Mouse (Mus musculus) small intestine, adult 2 months (tissue): ENCODE results near the gene Ptprs. TPM values are rescaled to one million over a fixed set of nuclear protein-coding genes. Genes with fewer than 3 reads are reported as not detected.
A peak's percentile ranks its signal among the peaks of the same experiment; 100 is the strongest.

Experiments
- H3K27ac ChIP-seq: fragments of 200-500 bp; 2 replicates; pipeline ENCODE4 v1.5.1; 2012; ENCODE audit warnings: low read depth, low read length, control low read depth, inconsistent platforms; ENCODE audit not compliant: insufficient read depth
- H3K27me3 ChIP-seq: fragments of 200-500 bp; 2 replicates; pipeline ENCODE4 v1.6.1; 2012; ENCODE audit warnings: mild to moderate bottlenecking, moderate library complexity, low read length, inconsistent platforms; ENCODE audit not compliant: control insufficient read depth, insufficient read depth
- H3K36me3 ChIP-seq: fragments of 200-500 bp; 2 replicates; pipeline ENCODE4 v1.6.1; 2012; ENCODE audit warnings: mild to moderate bottlenecking, low read length, control low read depth, inconsistent platforms; ENCODE audit not compliant: control insufficient read depth, insufficient read depth
- H3K4me1 ChIP-seq: fragments of 200-500 bp; 2 replicates; pipeline ENCODE4 v1.6.1; 2012; ENCODE audit warnings: low read length, inconsistent platforms, mixed read lengths; ENCODE audit not compliant: control insufficient read depth, insufficient read depth, insufficient read length
- H3K4me3 ChIP-seq: fragments of 200-500 bp; 2 replicates; pipeline ENCODE4 v1.5.1; 2012; ENCODE audit warnings: low read depth, mild to moderate bottlenecking, control low read depth, inconsistent platforms, low read length, moderate library complexity
- CTCF ChIP-seq: fragments of 200-500 bp; IDR thresholded peaks from 2 replicates; pipeline ENCODE4 v1.5.1; 2012; ENCODE audit warnings: low read depth, mild to moderate bottlenecking, control low read depth, inconsistent platforms, low read length, moderate library complexity, mixed read lengths; ENCODE audit not compliant: insufficient replicate concordance, insufficient read length; ENCODE audit errors: extremely low read depth
- POLR2A ChIP-seq: fragments of 200-500 bp; IDR thresholded peaks from 2 replicates; pipeline ENCODE4 v1.6.1; 2012; ENCODE audit warnings: low read depth, mild to moderate bottlenecking, control low read depth, inconsistent platforms, low read length, moderate library complexity
- WGBS: fragments of 180-500 bp; shearing (Covaris S2); methylation state at CpG from one replicate; pipeline ENCODE4 v1.1.7; 2018; 5-methylcytosine and 5-hydroxymethylcytosine counted together
- polyA plus RNA-seq: library from polyadenylated mRNA; depleted of rRNA; stranded (reverse); fragments of >200 nt; gene quantifications from 2 replicates; pipeline ENCODE4 v1.2.3, GENCODE M21; 2012

The Ptprs gene
- polyA plus RNA-seq, 1 experiment: 54.1 TPM

- no peak overlapping the region for H3K27ac ChIP-seq
- H3K4me3 ChIP-seq: peak overlapping the region; percentile 83; the same call in 1 of the 2 replicates
- H3K4me1 ChIP-seq: peaks cover 22% of the 10 kb centered on the region
- TF ChIP-seq CTCF: no peak
- H3K36me3 ChIP-seq: no peaks in the 10 kb centered on the region
- WGBS: 28% methylated on average over 6 of the region's 6 CpGs
- no peaks in the 10 kb centered on the region for H3K27me3 ChIP-seq
Observed at GRCm38 (mm10) chr17:56460876-56461275, 15.4 kb downstream of the Ptprs start.

GRCm38 (mm10) chr17:56457442-56457841 is 18.8 kb downstream of the Ptprs start:
- Histone ChIP-seq H3K27ac (no peak overlapping the region), H3K36me3 (no peaks in the 10 kb centered on the region), H3K4me3 (no peak overlapping the region), H3K27me3 (no peaks in the 10 kb centered on the region), H3K4me1 (peaks cover 9% of the 10 kb centered on the region; the same call in 1 of the 2 replicates)
- WGBS: 97% methylated on average over 1 of the region's 1 CpGs
- no peak for TF ChIP-seq POLR2A
- no peak for TF ChIP-seq CTCF

GRCm38 (mm10) chr17:56456353-56456752 is 19.9 kb downstream of the Ptprs start:
- no peaks in the 10 kb centered on the region for H3K36me3 ChIP-seq
- H3K27ac ChIP-seq: no peak overlapping the region
- TF ChIP-seq CTCF (no peak), POLR2A (no peak)
- H3K4me1 ChIP-seq: peaks cover 6% of the 10 kb centered on the region; the same call in 1 of the 2 replicates
- WGBS: 76% methylated on average over 5 of the region's 5 CpGs
- no peaks in the 10 kb centered on the region for H3K27me3 ChIP-seq
- no peak overlapping the region for H3K4me3 ChIP-seq

GRCm38 (mm10) chr17:56453689-56454088 is 22.6 kb downstream of the Ptprs start:
- Histone ChIP-seq H3K27ac (no peak overlapping the region), H3K36me3 (no peaks in the 10 kb centered on the region), H3K4me1 (no peaks in the 10 kb centered on the region), H3K27me3 (no peaks in the 10 kb centered on the region), H3K4me3 (no peak overlapping the region)
- TF ChIP-seq CTCF (no peak), POLR2A (no peak)
- 89% methylated on average over 4 of the region's 4 CpGs for WGBS

- Histone ChIP-seq H3K36me3 (no peaks in the 10 kb centered on the region), H3K4me3 (no peak overlapping the region), H3K27me3 (no peaks in the 10 kb centered on the region), H3K4me1 (no peaks in the 10 kb centered on the region), H3K27ac (no peak overlapping the region)
- TF ChIP-seq POLR2A (no peak), CTCF (no peak)
- 81% methylated on average over 4 of the region's 4 CpGs for WGBS
Observed at GRCm38 (mm10) chr17:56453251-56453650, 23.0 kb downstream of the Ptprs start.

- Histone ChIP-seq H3K4me1 (no peaks in the 10 kb centered on the region), H3K27ac (no peak overlapping the region), H3K4me3 (no peak overlapping the region), H3K27me3 (no peaks in the 10 kb centered on the region), H3K36me3 (no peaks in the 10 kb centered on the region)
- TF ChIP-seq CTCF (no peak), POLR2A (no peak)
- WGBS: 68% methylated on average over 2 of the region's 2 CpGs
Observed at GRCm38 (mm10) chr17:56447716-56448115, 28.6 kb downstream of the Ptprs start.

- Histone ChIP-seq H3K4me1 (no peaks in the 10 kb centered on the region), H3K36me3 (no peaks in the 10 kb centered on the region), H3K4me3 (no peak overlapping the region), H3K27me3 (no peaks in the 10 kb centered on the region), H3K27ac (no peak overlapping the region)
- TF ChIP-seq POLR2A (no peak), CTCF (no peak)
- 82% methylated on average over 14 of the region's 14 CpGs for WGBS
Observed at GRCm38 (mm10) chr17:56445397-56445796, 30.9 kb downstream of the Ptprs start.

- Histone ChIP-seq H3K36me3 (no peaks in the 10 kb centered on the region), H3K4me3 (no peak overlapping the region), H3K4me1 (no peaks in the 10 kb centered on the region), H3K27me3 (no peaks in the 10 kb centered on the region), H3K27ac (no peak overlapping the region)
- 80% methylated on average over 3 of the region's 3 CpGs for WGBS
- no peak for TF ChIP-seq CTCF
- TF ChIP-seq POLR2A: no peak
Observed at GRCm38 (mm10) chr17:56444771-56445170, 31.5 kb downstream of the Ptprs start.
